Mouse (Mus musculus): ENCODE measurements around the gene Slc27a3. TPM values are rescaled to one million over a fixed set of nuclear protein-coding genes. Genes with fewer than 3 reads are reported as not detected.
"Not testable (repeated sequence)": the region's sequence is repeated elsewhere in the genome, so short reads cannot be mapped to it uniquely, and the experiment has no call there.

Slc27a3 gene
- total RNA-seq, 2 experiments from 2014 or later, result 11.5 to 12.1 TPM

DNA sequence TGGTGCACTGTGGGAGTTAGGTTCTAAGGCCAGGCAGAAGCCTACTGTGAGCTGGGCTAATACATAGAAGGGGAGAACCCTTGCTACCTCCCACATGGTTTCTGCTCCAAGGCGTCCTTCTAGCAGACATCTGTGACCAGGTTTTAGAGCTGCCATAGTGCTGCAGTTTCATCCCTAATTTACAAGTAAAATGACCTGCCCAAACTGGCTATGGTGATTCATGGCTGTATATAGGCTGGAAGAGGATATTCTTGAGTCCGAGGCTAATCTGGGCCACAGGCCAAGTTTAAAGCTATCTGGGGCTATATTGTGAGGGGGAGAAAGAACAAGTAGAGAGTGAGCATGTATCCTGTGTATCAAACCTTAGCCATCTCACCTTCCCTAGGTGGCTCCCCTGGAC is 20.7 kb downstream of the Slc27a3 start:
- DNase-seq (ENCODE audit: extremely low spot score in 1 of 2, low spot score in 2 of 2), result no peak
- intact Hi-C loops (cut with DNase I), result no loop called here

DNA sequence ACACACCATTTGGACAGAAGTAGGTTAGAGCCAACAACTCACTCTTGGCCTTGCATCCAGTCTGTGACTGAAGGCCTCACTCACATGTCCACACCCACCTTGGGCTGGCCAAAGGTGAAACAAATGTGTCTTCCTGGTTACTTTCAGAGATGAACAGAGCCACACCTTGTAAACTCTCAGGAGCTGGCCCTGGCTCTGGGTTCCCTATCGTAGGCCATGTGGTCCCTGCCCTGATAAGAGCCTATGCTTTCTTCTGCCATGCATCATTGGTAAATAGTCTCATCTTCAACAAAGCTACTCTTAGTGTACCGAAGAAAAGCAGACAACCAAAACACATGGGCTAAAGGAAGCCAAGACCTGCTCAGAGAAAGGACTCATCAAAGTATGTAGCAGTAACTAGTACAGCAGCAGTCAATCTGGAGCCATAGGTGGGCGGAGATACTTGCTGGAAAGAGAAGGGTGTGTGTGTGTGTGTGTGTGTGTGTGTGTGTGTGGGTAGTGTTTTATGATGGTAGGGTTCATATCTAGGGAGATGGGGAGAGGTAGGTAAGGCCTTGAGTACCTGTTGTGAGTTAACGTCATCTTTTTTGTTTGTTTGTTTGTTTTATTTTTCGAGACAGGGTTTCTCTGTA is 22.6 kb downstream of the Slc27a3 start:
- intact Hi-C loops (cut with DNase I), result no loop called here
- no peak for DNase-seq (ENCODE audit: extremely low spot score in 1 of 2, low spot score in 2 of 2)

DNA sequence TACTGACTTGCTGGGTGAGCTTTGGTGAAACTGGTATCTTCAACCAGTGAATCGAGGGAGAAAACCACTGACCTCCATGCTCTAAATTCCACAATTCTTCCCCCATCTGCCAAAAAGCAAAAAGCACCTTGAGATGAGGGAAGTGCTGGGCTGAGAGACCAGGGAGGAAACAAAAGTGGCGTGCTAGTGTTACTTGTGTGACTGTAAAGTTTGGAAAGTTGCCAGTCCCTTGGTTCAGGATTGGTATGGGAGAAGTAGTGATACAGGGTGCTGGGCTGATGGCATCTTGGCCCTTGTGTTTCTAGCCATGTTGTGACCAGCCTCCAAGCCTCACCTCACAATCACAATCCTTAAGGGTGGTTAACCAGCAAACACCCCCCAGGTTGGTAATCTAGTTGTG is 27.4 kb downstream of the Slc27a3 start:
- DNase-seq (ENCODE audit: extremely low spot score in 1 of 2, low spot score in 2 of 2), result no peak
- intact Hi-C loops (cut with DNase I), result no loop called here

DNA sequence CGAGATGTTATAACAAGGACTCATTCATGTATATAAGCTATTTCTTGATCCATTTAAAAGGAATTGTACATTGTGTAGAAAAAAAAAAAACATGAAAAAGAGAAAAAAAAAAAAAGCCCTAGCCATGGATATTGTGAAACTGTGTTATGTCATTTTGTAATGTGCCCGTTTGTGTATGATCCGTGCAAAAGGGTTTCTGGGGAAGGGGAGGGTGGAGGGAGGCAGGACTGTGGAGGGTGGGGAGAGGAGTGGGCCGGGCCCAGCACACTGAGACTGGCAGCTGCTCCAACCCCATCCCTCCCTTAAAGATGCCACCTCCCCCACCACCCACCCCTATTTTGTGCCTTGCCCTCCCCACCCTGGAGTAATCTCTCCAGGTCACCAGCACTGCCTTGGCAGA is 28.3 kb downstream of the Slc27a3 start:
- intact Hi-C loops (cut with DNase I), result no loop called here
- no peak for DNase-seq (ENCODE audit: extremely low spot score in 1 of 2, low spot score in 2 of 2)

DNA sequence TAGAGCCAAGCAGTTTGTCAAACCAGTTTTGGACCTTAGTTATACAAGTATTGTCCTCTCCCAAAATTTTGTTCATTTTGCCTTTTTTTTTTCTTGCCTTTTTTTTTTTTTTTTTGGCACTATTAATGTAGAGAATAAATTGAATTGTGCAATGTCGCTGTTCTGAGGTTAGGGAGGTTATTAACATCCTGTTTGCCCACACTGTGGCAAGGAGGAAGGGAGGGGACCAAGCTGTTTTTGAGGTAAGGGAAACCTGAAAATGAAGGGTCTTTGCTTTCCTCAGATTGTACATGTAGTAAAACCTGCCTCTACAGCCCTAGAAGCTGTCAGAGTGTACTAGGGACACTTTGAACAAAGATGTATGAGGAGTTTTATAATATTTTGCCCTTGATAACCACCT is 30.5 kb downstream of the Slc27a3 start:
- intact Hi-C loops (cut with DNase I), result no loop called here
- no peak for DNase-seq (ENCODE audit: extremely low spot score in 1 of 2, low spot score in 2 of 2)

DNA sequence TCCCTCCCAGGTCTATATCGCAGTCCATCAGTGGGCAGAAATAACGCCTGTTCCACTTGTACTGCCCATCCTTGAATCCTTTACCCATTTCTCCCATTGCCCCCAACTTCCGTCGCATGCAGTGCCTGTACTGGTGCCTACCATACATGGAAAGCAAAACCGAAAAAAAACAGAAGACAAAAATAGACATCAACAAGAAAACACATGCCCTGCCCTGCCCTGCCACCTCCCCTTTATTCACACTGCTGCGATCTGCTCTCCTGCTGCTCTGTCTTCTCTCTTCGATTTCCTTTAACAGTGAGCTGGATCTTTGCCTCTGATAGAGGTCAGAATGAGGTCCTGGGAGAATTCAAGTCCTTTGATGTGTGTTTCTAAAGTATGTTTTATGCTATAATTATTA is 31.8 kb downstream of the Slc27a3 start:
- no peak for DNase-seq (ENCODE audit: extremely low spot score in 1 of 2, low spot score in 2 of 2)
- intact Hi-C loops (cut with DNase I), result no loop called here

DNA sequence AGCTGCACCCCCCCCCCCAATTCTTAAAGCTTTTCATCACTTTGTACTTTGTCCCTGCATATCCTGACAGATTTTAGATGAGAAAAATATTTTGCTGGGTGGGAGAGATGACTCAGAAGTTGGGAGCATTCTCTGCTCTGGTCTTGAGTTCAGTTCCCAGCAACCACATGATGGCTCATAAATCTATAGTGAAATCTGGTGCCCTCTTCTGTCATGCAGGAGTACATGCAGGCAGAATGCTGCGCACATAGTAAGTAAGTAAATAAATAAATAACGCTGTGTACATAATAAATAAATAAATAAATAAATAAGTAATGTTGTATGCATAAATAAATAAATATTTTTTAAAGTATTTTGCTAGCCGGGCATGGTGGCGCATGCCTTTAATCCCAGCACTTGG is 41.9 kb downstream of the Slc27a3 start:
- intact Hi-C loops (cut with DNase I), result no loop called here
- DNase-seq (ENCODE audit: extremely low spot score in 1 of 2, low spot score in 2 of 2), result no peak

DNA sequence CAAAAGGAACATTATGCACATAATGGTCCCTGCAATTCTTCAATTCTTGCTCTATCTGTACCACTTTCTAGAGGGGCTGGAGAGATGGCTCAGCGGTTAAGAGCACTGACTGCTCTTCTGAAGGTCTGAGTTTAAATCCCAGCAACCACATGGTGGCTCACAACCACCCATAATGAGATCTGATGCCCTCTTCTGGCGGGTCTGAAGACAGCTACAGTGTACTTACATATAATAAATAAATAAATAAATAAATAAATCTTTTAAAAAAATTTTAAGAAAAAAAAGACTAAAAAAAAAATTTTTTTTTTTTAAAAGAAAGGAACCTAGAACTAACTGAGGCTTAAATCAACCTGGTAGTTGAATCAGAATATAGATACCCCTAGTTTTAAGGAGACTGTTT is 46.9 kb downstream of the Slc27a3 start:
- intact Hi-C loops (cut with DNase I); DNase-seq (ENCODE audit: extremely low spot score in 1 of 2, low spot score in 2 of 2): not testable (repeated sequence)

DNA sequence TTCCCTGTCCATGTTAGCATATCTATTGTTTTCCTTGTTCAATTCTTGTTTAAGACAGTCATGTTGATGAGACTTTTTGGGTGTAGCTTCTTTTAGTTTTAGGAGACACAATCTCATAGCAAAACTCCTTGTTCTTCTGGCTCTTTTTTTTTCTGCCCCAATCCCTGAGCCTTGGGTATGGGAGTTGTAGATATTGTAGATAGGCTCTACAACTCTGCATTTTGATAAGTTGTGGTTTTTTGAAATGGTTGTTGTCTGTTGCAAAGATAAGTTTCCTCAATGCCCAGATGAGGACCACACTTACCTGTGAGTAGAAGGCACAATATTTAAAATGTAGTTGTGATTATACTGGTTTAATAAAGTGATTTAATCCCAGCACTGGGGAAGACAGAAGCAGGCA is 49.6 kb downstream of the Slc27a3 start:
- DNase-seq (ENCODE audit: extremely low spot score in 1 of 2, low spot score in 2 of 2), result no peak
- intact Hi-C loops (cut with DNase I), result no loop called here

DNA sequence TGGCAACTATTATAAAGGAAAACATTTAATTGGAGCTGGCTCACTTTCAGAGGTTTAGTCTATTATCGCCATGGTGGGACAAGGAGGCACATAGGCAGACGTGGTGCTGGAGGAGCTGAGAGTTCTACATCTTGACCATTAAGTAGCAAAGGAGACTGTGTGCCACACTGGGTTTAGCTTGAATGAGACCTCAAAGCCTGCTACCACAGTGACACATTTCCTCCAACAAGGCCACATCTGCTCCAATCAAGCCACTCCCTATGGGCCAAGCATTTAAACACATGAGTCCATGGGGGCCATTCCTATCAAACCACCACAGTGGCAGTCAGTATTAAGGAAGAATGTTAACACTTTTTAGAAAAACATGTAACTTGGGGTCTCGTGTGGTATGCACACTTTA is 51.5 kb downstream of the Slc27a3 start:
- no peak for DNase-seq (ENCODE audit: extremely low spot score in 1 of 2, low spot score in 2 of 2)
- intact Hi-C loops (cut with DNase I), result no loop called here

DNA sequence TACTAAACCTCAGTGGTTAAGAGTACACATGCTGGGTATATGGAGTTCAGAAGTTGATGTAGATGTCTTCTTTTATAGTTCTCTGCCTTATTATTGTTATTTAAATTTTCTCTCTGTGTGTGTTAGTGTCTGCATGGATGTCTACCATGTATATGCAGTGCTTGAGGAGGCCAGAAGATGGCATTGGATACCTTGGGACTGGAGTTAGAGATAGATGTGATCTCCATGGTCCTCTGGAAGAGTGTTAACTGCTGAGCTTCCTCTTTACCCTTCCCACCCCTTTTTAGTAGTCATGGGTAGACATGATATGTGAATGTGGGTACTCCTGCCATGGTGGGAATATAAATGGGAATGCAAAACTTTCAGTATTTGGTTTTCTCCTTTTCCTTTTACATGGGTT is 54.2 kb downstream of the Slc27a3 start:
- intact Hi-C loops (cut with DNase I), result no loop called here
- DNase-seq (ENCODE audit: extremely low spot score in 1 of 2, low spot score in 2 of 2), result no peak

Other genes with a start within 250 kb of the Slc27a3 start
- 100 to 1,000 TPM; 817 to 845 TPM for gene Rps27, start 176.3 kb downstream of the Slc27a3 start, total RNA-seq (2021)
- gene Rab13, start 176.2 kb downstream of the Slc27a3 start, total RNA-seq (2021), result 1 to 10 TPM; 6.5 to 7.0 TPM
- gene Jtb, start 158.3 kb downstream of the Slc27a3 start, total RNA-seq (2021), result 10 to 100 TPM; 43.7 to 44.4 TPM
- under 1 TPM in 1 of 2 experiments, not detected in 1; 0.24 TPM for gene Creb3l4, start 146.4 kb downstream of the Slc27a3 start, total RNA-seq (2021)
- 10 to 100 TPM; 47.7 to 49.0 TPM for gene Slc39a1, start 141.8 kb downstream of the Slc27a3 start, total RNA-seq (2021)
- 10 to 100 TPM; 26.4 to 31.2 TPM for gene Crtc2, start 135.8 kb downstream of the Slc27a3 start, total RNA-seq (2021)
- 10 to 100 TPM; 25.2 to 27.1 TPM for gene Dennd4b, start 124.8 kb downstream of the Slc27a3 start, total RNA-seq (2021)
- gene Gatad2b, start 96.8 kb downstream of the Slc27a3 start, total RNA-seq (2021), result 10 to 100 TPM; 90.0 to 90.5 TPM
- 10 to 100 TPM; 57.0 to 62.0 TPM for gene Ints3, start 43.7 kb upstream of the Slc27a3 start, total RNA-seq (2021)
- 1 to 10 TPM; 3.4 to 4.3 TPM for gene Npr1, start 75.9 kb upstream of the Slc27a3 start, total RNA-seq (2021)
- gene Ilf2, start 86.2 kb upstream of the Slc27a3 start, total RNA-seq (2021), result 100 to 1,000 TPM; 111 to 115 TPM
- gene Snapin, start 101.1 kb upstream of the Slc27a3 start, total RNA-seq (2021), result 10 to 100 TPM; 46.7 to 47.9 TPM
- 100 to 1,000 TPM; 196 TPM for gene Chtop, start 119.6 kb upstream of the Slc27a3 start, total RNA-seq (2021)
- 10 to 100 TPM; 54.7 to 62.3 TPM for gene S100a1, start 124.5 kb upstream of the Slc27a3 start, total RNA-seq (2021)
- gene S100a13, start 124.5 kb upstream of the Slc27a3 start, total RNA-seq (2021), result 10 to 100 TPM; 20.5 to 23.9 TPM
- not detected for gene S100a14, start 136.9 kb upstream of the Slc27a3 start, total RNA-seq (2021)
- gene S100a16, start 147.3 kb upstream of the Slc27a3 start, total RNA-seq (2021), result 10 to 100 TPM; 73.7 to 83.6 TPM
- 1 to 10 TPM; 1.7 to 1.8 TPM for gene S100a3, start 170.6 kb upstream of the Slc27a3 start, total RNA-seq (2021)
- not detected for gene S100a2, start 200.3 kb upstream of the Slc27a3 start, total RNA-seq (2021)
- not detected for gene Gm42674, start 212.0 kb upstream of the Slc27a3 start, total RNA-seq (2021)
- 1 to 10 TPM; 7.1 to 8.1 TPM for gene S100a4, start 213.8 kb upstream of the Slc27a3 start, total RNA-seq (2021)
- gene S100a5, start 218.6 kb upstream of the Slc27a3 start, total RNA-seq (2021), result not detected
- 10 to 100 TPM; 24.2 to 31.1 TPM for gene S100a6, start 222.9 kb upstream of the Slc27a3 start, total RNA-seq (2021)

All from left cerebral cortex, postnatal 10 days (tissue).